Mouse (Mus musculus): ENCODE measurements around the gene Tanc1.

The Tanc1 gene

DNA sequence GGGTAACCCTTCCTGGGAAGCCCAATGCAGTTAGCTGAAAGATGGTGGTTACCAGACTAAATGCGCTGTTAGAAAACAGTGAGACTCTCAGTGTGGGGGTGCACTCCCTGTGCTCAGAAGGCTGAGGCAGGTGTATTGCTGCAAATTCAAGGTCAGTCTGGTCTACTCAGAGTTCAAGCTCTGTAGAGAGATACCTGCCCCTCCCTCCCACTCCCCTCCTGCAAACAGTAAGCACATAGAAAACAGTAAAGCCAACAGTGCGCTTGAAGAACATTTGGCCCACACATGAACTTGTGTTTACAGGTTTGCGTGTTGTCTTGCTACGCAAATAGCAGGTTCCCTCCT is 73.7 kb downstream of the Tanc1 start:
- DNase-seq = no peak

GRCm38 (mm10) chr2:59688261-59689104 is 76.6 kb downstream of the Tanc1 start:
- DNase-seq = no peak

DNA sequence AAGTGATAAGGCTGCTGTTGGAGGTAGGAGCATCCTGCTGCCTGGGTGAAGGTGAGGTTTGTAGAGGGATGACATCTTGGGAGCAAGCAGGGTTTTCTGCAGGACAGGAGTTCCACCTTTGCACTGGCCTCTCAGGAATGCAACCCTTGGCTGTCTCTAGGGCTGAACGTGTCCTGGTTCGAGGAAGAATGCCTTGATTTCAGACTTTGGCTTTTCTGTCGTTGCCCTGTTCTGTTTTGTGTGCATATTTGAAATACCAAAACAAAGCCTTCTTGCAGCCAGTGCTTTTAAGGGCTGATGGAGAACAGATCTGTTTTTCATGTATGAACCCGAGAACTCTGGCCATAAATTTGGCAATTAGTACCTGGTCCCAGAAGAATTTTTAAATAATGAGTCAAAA is 79.3 kb downstream of the Tanc1 start:
- DNase-seq = peak; percentile 70

DNA sequence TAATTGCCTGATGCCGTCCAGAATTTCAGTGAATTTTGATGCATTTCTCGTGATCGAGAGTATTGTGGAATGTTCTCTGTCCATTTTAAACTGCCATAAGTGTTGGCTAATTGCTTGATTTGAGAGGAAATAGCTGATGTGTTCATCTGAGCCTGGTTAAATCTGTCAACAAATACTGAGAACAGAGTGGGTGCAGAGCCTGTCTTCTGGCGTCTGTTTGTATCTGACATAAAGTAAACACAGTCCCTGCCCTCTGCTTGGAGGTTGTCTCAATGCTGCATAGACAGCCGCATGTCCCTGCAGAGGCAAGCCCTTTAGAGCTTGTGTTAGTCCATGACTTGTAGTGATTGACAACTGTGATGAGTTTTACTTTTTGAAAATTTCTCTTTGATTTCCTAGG is 81.6 kb downstream of the Tanc1 start:
- no peak for DNase-seq

- peak; percentile 66 for DNase-seq
These were observed 85.3 kb downstream of the Tanc1 start for GRCm38 (mm10) chr2:59697123-59697522.

- DNase-seq = peak; percentile 48
These were observed 86.1 kb downstream of the Tanc1 start for GRCm38 (mm10) chr2:59697722-59698634.

- DNase-seq = peak; percentile 34
These were observed 86.9 kb downstream of the Tanc1 start for GRCm38 (mm10) chr2:59698635-59699300.

DNA sequence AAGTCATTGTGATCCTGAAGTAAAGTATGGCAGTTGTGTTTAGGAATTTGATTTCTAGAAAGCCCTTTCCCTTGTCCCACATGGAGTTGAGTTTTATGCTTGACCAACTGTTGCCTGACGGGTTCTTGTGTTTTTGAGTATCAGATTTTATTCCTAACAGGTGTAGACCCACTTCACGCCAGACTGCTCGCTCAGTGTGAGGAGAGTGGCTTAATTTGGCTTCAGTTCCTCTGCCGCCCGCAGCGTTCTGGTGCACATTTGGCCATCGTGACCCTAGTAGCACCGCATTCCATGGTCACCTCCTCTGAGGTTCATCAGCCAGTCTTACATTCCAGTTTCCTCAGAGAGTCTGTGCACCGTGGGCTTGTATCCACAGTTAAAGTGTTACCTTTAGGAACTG is 88.1 kb downstream of the Tanc1 start:
- DNase-seq = peak; percentile 80

GRCm38 (mm10) chr2:59705221-59705620 is 93.4 kb downstream of the Tanc1 start:
- DNase-seq = no peak

DNA sequence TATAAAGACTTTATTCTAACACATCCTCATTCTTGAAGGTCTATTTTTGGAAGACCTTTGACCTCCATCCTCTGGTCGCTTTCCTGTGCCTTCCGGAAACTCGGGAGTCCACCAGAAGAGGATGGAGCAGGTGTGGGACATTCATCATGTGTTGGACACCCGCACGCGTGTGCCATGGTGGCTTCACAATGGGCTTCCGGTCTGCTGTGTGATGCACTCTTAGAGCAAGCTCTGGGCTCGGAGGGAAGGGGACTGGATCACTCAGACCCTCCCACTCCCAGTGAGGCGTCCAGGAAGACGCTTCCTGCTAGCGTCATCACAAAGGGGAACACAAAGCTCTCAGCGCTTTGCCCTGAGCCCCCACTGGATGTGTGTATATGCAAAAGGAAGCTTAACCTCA is 95.0 kb downstream of the Tanc1 start:
- DNase-seq = peak; percentile 65

- DNase-seq = no peak
These were observed 96.3 kb downstream of the Tanc1 start for GRCm38 (mm10) chr2:59707922-59708706.

DNA sequence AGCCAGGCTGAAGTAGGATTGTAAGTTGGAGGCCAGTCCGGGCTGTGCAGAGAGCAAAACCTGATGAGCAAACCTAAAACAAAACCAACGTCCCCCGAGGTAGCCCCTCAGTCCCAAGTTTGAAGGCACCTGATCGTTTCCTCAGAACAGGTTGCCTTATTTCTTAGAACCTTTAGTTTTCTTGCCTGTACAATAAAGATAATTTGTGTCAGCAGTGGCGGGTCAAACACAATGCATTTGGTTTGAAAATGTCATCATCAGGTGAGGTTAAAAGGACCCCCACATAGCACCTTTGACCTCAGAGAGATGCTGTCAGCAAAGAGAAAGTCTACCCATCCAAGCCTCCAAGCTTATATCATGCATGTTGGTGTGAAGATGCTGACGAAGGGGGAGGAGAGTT is 98.9 kb downstream of the Tanc1 start:
- DNase-seq = no peak

DNA sequence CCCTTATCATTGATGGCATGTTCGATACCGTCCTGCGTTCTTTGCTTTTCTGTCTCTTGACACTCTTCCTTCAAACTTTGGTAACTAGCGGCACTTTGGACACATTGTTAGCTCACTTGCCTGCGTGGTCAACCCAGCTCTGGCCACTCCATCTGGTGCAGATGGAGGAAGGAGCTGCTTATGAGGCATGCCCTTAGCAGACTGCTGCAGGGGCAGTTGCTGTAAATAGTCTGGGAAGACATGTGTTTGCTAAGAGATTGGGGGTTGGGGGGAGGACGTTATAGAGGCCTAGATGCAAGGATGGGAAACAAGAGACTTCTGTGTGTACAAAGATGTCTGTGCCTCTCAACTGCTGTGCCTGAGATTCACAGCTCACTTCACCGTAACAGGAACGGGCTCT is 100.2 kb downstream of the Tanc1 start:
- no peak for DNase-seq

DNA sequence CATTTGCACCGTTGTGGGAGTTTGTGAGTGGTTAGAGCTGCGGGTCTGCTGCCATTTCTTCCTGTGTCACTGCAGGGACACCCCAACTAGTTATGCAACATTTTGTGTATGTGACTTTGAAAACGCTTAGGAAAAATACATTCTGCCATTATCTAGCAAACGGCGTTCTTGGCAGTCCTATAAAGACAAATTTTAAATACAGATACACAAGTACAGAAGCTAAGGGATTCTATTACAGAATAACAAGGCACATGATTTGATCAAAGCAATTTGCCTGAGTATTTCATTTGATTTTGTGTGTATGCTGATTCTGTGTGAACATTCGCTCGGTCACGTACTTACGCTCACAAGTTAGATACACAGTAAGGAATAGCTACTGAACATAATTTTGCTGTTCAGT is 100.6 kb downstream of the Tanc1 start:
- DNase-seq = no peak

DNA sequence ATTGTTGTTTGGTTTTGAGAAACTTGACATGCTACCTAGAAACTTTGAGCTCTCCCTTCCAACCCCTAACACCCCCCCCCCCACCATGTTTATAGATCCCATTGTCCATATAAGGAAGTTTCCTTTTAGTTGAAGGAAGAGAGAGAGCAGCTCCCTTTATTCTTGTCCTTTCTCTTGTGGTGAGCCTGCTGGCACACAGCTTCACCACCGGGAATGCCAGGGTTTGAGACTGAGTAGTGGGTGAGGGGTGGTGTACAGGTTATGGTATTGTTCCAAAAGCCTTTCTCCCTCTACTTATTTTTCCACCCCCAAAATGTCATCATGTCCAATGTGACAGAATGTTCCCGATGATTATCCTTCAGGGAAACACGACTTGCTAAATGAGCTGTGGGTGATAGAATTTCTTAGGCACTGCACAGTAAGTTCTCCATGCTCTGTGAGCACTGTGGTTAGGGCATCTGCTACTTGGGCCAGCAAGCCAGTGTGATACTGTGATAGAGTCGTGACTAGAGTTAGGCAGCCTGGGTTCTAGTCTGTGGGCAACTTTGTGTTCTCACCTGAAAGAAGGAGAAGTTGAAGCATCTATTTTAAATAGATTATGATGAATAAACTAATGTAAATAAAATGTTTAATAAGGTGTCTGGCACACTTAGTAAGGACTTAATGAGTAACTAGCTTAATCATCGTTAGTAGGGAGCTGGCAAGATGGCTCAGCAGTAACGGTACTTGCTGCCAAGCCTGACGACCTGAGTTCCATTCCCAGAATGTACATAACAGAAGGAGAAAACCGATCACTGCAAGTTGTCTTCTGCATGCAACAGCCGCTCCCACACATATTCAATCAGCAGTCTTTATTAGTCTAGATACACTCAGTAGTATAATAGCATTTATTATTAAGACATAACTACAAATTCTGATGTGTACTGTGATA is 102.0 kb downstream of the Tanc1 start:
- DNase-seq = no peak

DNA sequence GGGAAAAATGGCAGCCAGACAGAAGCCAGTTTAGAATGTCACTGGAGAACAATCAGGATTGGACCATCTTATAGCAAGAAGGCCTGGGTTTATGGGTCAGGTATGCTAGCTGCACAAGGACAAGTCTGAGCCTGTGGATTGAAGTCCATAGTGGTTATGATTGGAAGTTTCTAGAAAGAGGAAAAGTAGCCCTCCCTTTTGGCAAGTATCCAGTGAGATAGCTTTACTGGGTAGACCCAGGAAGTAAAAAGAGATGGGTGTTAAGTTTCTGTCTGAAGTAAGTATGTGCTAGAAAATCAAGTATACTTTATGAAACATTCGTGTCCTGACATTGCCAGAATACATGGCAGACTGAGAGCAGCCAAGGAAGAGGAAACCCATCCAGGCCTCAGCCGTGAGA is 103.2 kb downstream of the Tanc1 start:
- DNase-seq = no peak

DNA sequence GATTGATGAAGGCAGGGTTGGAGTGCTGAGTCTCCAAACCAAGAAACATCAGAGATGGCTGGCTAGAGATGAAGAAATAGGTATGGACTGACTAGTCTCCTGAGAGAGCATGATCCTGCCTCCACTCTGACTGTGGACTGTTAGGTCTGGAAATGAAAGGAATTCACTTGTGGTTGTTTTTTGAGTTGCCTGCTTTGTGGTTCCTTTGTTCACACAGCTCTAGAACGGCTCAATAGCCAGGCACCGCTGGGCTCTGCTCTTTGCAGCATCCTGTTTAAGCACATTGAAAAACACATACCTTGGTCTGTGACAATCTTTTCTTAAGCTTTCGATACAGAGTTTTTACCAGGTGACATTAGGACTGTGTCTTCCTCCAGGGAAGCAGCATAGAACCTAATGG is 104.6 kb downstream of the Tanc1 start:
- DNase-seq = no peak

DNA sequence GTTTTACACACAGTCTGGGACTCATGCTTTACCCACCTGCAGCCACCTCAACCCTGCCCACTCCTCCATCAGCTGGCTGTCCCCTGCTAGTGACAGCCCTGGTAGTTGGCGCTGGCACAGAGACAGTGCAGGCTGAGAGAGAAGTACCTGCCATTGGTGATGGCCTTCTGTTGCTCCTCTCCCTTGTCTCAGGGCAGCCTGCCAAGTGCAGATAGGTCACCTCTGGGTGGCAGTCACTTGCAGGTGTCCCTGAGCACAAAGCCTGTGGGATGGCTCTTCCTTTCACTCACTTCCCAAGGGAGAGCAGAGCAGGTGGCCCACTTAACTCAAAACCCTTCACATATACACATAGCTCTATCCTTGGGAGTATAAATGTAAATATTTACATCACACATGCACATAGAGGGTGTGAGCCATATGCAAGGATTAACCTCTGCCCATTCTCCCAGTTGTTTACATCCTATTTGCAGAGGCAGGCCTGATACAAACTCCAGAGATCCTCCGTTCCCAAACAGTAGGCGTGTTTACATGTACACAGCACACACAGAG is 106.0 kb downstream of the Tanc1 start:
- no peak for DNase-seq

GRCm38 (mm10) chr2:59718601-59719416 is 107.0 kb downstream of the Tanc1 start:
- DNase-seq = no peak

- no peak for DNase-seq
These were observed 108.0 kb downstream of the Tanc1 start for GRCm38 (mm10) chr2:59719831-59720230.
